Mouse (Mus musculus): ENCODE measurements around the gene Cd300lg. TPM values are rescaled to one million over a fixed set of nuclear protein-coding genes. Genes with fewer than 3 reads are reported as not detected.

The Cd300lg gene
- total RNA-seq, 2 experiments from 2014 or later, result 16.1 to 19.0 TPM

- DNase-seq (ENCODE audit: low spot score), result no peak
Measured at GRCm38 (mm10) chr11:102095676-102096075, 54.4 kb downstream of the Cd300lg start.

- DNase-seq (ENCODE audit: low spot score), result no peak
Measured at GRCm38 (mm10) chr11:102096446-102096845, 55.1 kb downstream of the Cd300lg start.

- peak; percentile 44 for DNase-seq (ENCODE audit: low spot score)
Measured at GRCm38 (mm10) chr11:102096887-102097391, 55.6 kb downstream of the Cd300lg start.

GRCm38 (mm10) chr11:102101219-102101618 is 59.9 kb downstream of the Cd300lg start, which contains the start of gene Ppy:
Gene Ppy, minus strand, starts transcription at chr11:102101319.
- DNase-seq (ENCODE audit: low spot score), result no peak

GRCm38 (mm10) chr11:102102485-102103258 is 61.4 kb downstream of the Cd300lg start:
- peak; percentile 43 for DNase-seq (ENCODE audit: low spot score)

Other genes starting within 250 kb of the Cd300lg start
- gene Meox1, start 147.1 kb upstream of the Cd300lg start, total RNA-seq (2021), result 1 to 10 TPM; 1.3 to 3.8 TPM
- not detected for gene Sost, start 74.5 kb upstream of the Cd300lg start, total RNA-seq (2021)
- gene Cfap97d1, start 57.2 kb upstream of the Cd300lg start, total RNA-seq (2021), result not detected
- gene Dusp3, start 54.5 kb upstream of the Cd300lg start, total RNA-seq (2021), result 100 to 1,000 TPM; 153 to 161 TPM
- 10 to 100 TPM; 15.7 to 24.5 TPM for gene Mpp3, start 13.0 kb upstream of the Cd300lg start, total RNA-seq (2021)
- 1 to 10 TPM; 1.0 to 1.2 TPM for gene Mpp2, start 47.0 kb downstream of the Cd300lg start, total RNA-seq (2021)
- not detected for gene Ppy, start 59.8 kb downstream of the Cd300lg start, total RNA-seq (2021)
- gene Pyy, start 66.3 kb downstream of the Cd300lg start, total RNA-seq (2021), result not detected
- gene Nags, start 104.0 kb downstream of the Cd300lg start, total RNA-seq (2021), result not detected
- 1 to 10 TPM; 9.3 to 9.8 TPM for gene Tmem101, start 114.9 kb downstream of the Cd300lg start, total RNA-seq (2021)
- 100 to 1,000 TPM; 102 to 105 TPM for gene Lsm12, start 143.8 kb downstream of the Cd300lg start, total RNA-seq (2021)
- 10 to 100 TPM; 60.4 to 61.1 TPM for gene G6pc3, start 148.1 kb downstream of the Cd300lg start, total RNA-seq (2021)
- 100 to 1,000 TPM in 1 of 2 experiments, 10 to 100 TPM in 1; 73.6 to 104 TPM for gene Hdac5, start 188.7 kb downstream of the Cd300lg start, total RNA-seq (2021)
- gene BC030867, start 207.4 kb downstream of the Cd300lg start, total RNA-seq (2021), result not detected
- 10 to 100 TPM; 86.0 to 97.5 TPM for gene Asb16, start 227.2 kb downstream of the Cd300lg start, total RNA-seq (2021)
- 10 to 100 TPM; 14.6 to 15.8 TPM for gene Tmub2, start 243.4 kb downstream of the Cd300lg start, total RNA-seq (2021)